Mouse (Mus musculus): ENCODE measurements around the gene Agap1. TPM values are rescaled to one million over a fixed set of nuclear protein-coding genes. Genes with fewer than 3 reads are reported as not detected.

Agap1 gene
- polyA plus RNA-seq, 1 experiment from 2014 or later, result 28.6 TPM

DNA sequence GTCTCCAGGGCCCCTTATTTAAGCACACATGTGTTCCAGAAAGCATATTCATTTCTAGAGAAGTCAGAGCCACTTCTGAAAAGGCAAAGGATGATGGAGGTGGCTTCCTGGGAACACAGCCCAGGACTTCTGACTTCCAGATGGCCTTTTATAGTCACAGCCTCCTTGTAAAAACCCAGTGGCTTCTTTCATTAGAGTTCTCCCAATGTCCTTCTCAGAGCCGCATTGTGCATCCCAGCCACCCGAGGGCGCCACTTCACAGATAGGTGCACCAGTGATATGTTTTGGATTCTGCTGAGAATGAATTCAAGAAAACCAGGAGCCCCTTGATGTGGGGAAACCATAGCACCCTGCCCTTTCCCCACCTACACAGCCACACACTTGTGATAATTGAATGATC is 404.6 kb downstream of the Agap1 start:
- no peaks in the 10 kb centered on the region for H3K27me3 ChIP-seq (replicated peaks; ENCODE audit: control insufficient read depth, insufficient read depth, low read length)
- DNase-seq (ENCODE audit: low spot score), result no peak
- no peak for ATAC-seq
- H3K4me3 ChIP-seq (ENCODE audit: low read depth, low read length), result no peak overlapping the region
- H3K9me3 ChIP-seq (replicated peaks; ENCODE audit: control insufficient read depth, low read length), result no peaks in the 10 kb centered on the region
- no peak overlapping the region for H3K9ac ChIP-seq (ENCODE audit: low read length)
- WGBS, result 30% methylated on average over 3 of the region's 3 CpGs
- 0 out of 2 replicates have a peak, but pooled peaks cover 7% of the 10 kb centered on the region for H3K4me1 ChIP-seq (ENCODE audit: control insufficient read depth, insufficient read depth, low read length)
- H3K27ac ChIP-seq (ENCODE audit: low read depth, low read length), result no peak overlapping the region
- H3K36me3 ChIP-seq (ENCODE audit: control insufficient read depth, insufficient read depth, low read length), result no peaks in the 10 kb centered on the region
- no peak overlapping the region for H3K4me2 ChIP-seq (ENCODE audit: low read length)

DNA sequence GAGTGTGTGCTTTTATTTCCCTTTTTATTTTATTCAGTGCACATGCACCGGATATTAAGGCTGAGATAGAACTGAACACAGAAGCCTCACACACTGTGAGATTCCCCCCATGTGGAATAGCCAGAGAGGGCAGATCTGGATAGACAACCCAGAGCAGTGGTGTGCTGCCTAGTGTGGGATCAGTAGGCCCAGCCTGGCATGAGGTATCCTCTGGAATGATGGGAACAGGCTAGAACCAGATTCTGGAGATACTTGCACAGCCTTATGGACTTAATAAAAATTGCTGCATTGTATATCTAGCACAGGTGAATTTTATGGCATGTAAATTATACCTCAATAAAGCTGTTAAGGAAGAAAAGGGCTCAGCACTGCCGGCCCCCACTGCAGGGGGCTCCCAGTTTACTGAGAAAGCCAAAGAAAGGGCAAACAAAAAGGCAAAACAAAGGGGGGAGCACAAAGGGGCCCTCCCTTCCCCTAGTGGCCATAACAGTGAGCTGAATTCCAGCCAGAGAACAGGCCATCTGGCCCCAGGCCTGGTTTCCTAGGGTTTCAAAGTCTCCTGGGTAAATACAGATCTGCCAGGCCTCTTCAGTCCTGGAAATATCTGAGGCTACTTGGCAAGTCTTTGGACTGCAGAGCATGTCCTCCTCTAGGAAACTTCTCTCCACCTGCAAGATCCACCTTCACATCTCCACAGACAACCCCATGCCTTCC is 405.6 kb downstream of the Agap1 start:
- H3K9me3 ChIP-seq (replicated peaks; ENCODE audit: control insufficient read depth, low read length), result no peaks in the 10 kb centered on the region
- H3K4me2 ChIP-seq (ENCODE audit: low read length), result no peak overlapping the region
- H3K36me3 ChIP-seq (ENCODE audit: control insufficient read depth, insufficient read depth, low read length), result no peaks in the 10 kb centered on the region
- H3K27ac ChIP-seq (ENCODE audit: low read depth, low read length), result no peak overlapping the region; the same call in 1 of the 2 replicates
- ATAC-seq (no peak), DNase-seq (ENCODE audit: low spot score) (peak; percentile 32)
- no peaks in the 10 kb centered on the region for H3K27me3 ChIP-seq (replicated peaks; ENCODE audit: control insufficient read depth, insufficient read depth, low read length)
- 34% methylated on average over 2 of the region's 2 CpGs for WGBS
- H3K4me3 ChIP-seq (ENCODE audit: low read depth, low read length), result no peak overlapping the region
- H3K4me1 ChIP-seq (ENCODE audit: control insufficient read depth, insufficient read depth, low read length), result 0 out of 2 replicates have a peak, but pooled peaks cover 7% of the 10 kb centered on the region
- H3K9ac ChIP-seq (ENCODE audit: low read length), result no peak overlapping the region

DNA sequence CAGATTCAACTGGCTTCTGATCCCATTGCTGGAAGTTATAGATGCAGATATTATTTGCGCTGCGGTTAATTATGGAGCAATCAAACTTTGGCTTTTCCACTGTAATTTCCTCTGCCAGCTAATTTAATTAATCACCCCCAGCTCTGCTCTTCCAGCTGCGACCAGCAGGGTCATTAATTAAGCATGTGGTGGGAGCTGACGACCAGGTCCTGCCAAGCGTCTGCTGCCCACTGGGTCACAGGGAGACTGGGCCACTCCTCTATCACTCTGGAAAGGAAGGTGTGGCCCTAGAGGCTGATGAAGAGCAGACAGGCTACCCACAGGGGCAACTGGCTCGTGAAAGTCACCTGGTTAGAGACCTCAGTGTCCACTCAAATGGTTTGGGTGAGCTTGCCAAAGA is 411.2 kb downstream of the Agap1 start:
- Histone ChIP-seq H3K9me3 (replicated peaks; ENCODE audit: control insufficient read depth, low read length) (no peaks in the 10 kb centered on the region), H3K4me2 (ENCODE audit: low read length) (no peak overlapping the region), H3K4me3 (ENCODE audit: low read depth, low read length) (no peak overlapping the region), H3K9ac (ENCODE audit: low read length) (no peak overlapping the region), H3K27ac (ENCODE audit: low read depth, low read length) (no peak overlapping the region), H3K36me3 (ENCODE audit: control insufficient read depth, insufficient read depth, low read length) (no peaks in the 10 kb centered on the region), H3K27me3 (replicated peaks; ENCODE audit: control insufficient read depth, insufficient read depth, low read length) (no peaks in the 10 kb centered on the region), H3K4me1 (ENCODE audit: control insufficient read depth, insufficient read depth, low read length) (peaks cover 5% of the 10 kb centered on the region)
- ATAC-seq (no peak), DNase-seq (ENCODE audit: low spot score) (peak; percentile 32)
- 45% methylated on average over 6 of the region's 6 CpGs for WGBS

DNA sequence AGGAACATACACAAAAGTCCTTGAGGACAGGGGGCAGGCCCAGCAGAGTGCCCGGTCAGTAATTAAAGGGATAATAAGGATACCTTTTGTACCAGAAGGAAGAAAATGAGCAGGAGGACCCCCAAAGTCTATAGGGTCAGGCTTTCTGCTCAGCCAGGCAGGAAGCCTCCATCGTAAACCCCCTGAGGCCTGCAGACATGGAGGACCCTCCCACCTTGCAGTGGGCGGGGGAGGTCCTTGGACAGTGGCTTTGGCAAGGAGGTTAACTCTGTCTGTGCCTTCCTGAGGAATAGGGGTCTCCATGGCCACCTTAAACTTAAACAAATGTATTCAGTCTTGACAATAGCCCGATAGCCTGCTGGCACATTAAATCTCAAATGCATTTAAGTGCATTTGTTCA is 413.2 kb downstream of the Agap1 start:
- ATAC-seq (no peak), DNase-seq (ENCODE audit: low spot score) (no peak)
- H3K27me3 ChIP-seq (replicated peaks; ENCODE audit: control insufficient read depth, insufficient read depth, low read length), result no peaks in the 10 kb centered on the region
- no peaks in the 10 kb centered on the region for H3K36me3 ChIP-seq (ENCODE audit: control insufficient read depth, insufficient read depth, low read length)
- peaks cover 6% of the 10 kb centered on the region for H3K4me1 ChIP-seq (ENCODE audit: control insufficient read depth, insufficient read depth, low read length)
- WGBS, result 38% methylated on average over 4 of the region's 4 CpGs
- no peak overlapping the region for H3K4me3 ChIP-seq (ENCODE audit: low read depth, low read length)
- no peak overlapping the region for H3K9ac ChIP-seq (ENCODE audit: low read length)
- H3K4me2 ChIP-seq (ENCODE audit: low read length), result no peak overlapping the region
- no peaks in the 10 kb centered on the region for H3K9me3 ChIP-seq (replicated peaks; ENCODE audit: control insufficient read depth, low read length)
- H3K27ac ChIP-seq (ENCODE audit: low read depth, low read length), result no peak overlapping the region

DNA sequence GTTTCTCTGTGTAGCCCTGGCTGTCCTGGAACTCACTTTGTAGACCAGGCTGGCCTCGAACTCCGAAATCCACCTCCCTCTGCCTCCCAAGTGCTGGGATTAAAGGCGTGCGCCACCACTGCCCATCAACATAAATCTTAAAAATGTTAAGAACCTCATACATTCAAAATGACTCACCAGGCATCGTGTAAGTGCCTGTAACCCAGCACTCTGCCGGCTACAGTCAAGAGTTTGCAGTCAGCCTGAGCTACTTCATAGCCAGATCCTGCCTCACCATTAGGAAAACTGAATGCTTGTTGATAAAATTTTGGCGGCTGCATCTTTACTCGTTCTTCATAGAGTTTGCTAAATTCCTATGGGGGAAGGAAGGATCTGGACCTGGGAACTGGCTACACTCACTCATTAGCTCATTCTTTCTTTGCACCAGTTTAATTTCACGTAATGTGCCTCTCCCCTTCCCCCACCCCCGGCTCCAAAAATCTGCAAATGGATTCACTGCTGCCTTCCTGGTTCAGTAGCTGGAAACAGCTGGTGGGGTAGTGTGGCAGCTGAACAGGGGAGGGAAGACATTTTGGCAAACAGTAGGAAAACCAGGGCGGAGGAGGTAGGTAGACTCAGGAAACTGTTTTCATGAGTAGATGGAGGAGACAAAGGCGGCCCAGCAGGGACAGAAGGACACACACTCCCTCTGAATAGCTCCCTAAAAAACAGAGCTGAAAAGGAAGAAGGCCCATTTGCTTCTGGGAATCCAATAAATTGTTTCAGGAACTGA is 415.7 kb downstream of the Agap1 start:
- Histone ChIP-seq H3K4me3 (ENCODE audit: low read depth, low read length) (no peak overlapping the region), H3K9ac (ENCODE audit: low read length) (no peak overlapping the region), H3K36me3 (ENCODE audit: control insufficient read depth, insufficient read depth, low read length) (0 out of 2 replicates have a peak, but pooled peaks cover 1% of the 10 kb centered on the region), H3K9me3 (replicated peaks; ENCODE audit: control insufficient read depth, low read length) (no peaks in the 10 kb centered on the region), H3K27me3 (replicated peaks; ENCODE audit: control insufficient read depth, insufficient read depth, low read length) (no peaks in the 10 kb centered on the region), H3K27ac (ENCODE audit: low read depth, low read length) (no peak overlapping the region), H3K4me1 (ENCODE audit: control insufficient read depth, insufficient read depth, low read length) (peaks cover 6% of the 10 kb centered on the region), H3K4me2 (ENCODE audit: low read length) (no peak overlapping the region)
- ATAC-seq (no peak), DNase-seq (ENCODE audit: low spot score) (no peak)
- 31% methylated on average over 12 of the region's 12 CpGs for WGBS

DNA sequence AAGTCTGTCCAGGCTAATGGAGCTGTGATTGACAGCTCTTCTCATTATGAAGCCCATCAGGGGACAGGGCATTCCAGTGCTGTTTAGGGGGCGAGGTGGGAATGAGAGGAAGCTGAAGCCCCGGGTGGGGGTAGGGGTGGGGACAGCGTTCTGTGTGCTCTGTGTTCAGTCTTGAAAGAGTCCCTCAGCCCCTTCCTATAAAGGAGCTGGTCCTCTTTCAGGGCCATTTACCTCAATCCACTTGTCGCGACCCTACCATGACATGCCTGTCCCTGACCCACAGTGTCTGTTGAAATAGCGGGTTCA is 416.3 kb downstream of the Agap1 start:
- Histone ChIP-seq H3K36me3 (ENCODE audit: control insufficient read depth, insufficient read depth, low read length) (0 out of 2 replicates have a peak, but pooled peaks cover 2% of the 10 kb centered on the region), H3K27ac (ENCODE audit: low read depth, low read length) (no peak overlapping the region), H3K4me3 (ENCODE audit: low read depth, low read length) (no peak overlapping the region), H3K9me3 (replicated peaks; ENCODE audit: control insufficient read depth, low read length) (no peaks in the 10 kb centered on the region), H3K4me2 (ENCODE audit: low read length) (no peak overlapping the region), H3K4me1 (ENCODE audit: control insufficient read depth, insufficient read depth, low read length) (peaks cover 6% of the 10 kb centered on the region), H3K9ac (ENCODE audit: low read length) (no peak overlapping the region), H3K27me3 (replicated peaks; ENCODE audit: control insufficient read depth, insufficient read depth, low read length) (no peaks in the 10 kb centered on the region)
- WGBS, result 16% methylated on average over 6 of the region's 6 CpGs
- ATAC-seq (0 out of 2 replicates have a peak, but pooled peaks have one; percentile 34), DNase-seq (ENCODE audit: low spot score) (no peak)

DNA sequence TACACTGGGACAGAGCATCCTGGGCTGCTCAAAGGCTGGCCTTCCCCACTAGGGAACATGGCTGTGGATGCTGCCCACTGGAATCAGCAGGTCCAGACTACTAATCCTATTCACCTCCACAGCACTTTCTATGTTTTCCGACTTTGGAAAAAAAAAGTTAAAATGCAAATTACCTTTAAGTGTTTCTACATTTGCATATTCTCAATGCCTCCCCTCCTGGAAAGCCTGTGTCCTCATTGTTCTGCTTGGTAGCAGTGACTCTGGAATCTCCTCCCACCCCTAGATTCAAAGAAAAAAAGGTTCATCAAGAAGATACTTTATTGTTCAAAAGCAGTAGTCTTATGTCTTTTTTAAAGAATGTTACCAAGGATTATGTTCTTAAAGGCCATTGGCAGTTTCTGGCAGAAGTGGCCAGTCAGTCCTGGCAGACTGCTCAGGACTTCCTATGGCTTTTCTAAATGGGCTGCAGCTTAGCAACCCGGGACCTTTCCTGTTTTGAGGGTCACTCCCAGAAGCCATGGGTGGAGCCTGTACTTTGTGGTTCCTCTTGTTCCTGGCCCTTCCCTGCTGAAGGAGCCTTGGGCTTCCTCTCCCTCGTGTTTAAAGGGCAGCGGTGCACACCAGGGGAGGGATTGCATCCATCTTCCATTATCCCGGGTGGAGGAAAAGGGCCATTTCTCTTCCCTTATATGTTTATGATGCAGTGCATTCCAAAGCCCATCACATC is 421.9 kb downstream of the Agap1 start:
- no peak overlapping the region for H3K9ac ChIP-seq (ENCODE audit: low read length)
- 7% methylated on average over 5 of the region's 5 CpGs for WGBS
- no peak overlapping the region for H3K27ac ChIP-seq (ENCODE audit: low read depth, low read length)
- H3K4me1 ChIP-seq (ENCODE audit: control insufficient read depth, insufficient read depth, low read length), result peaks cover 10% of the 10 kb centered on the region; the same call in 1 of the 2 replicates
- 0 out of 2 replicates have a peak, but pooled peaks cover 3% of the 10 kb centered on the region for H3K27me3 ChIP-seq (replicated peaks; ENCODE audit: control insufficient read depth, insufficient read depth, low read length)
- peak; percentile 43 for DNase-seq (ENCODE audit: low spot score)
- ATAC-seq, result peak; percentile 29; the same call in 1 of the 2 replicates
- 0 out of 2 replicates have a peak, but pooled peaks cover 2% of the 10 kb centered on the region for H3K36me3 ChIP-seq (ENCODE audit: control insufficient read depth, insufficient read depth, low read length)
- no peak overlapping the region for H3K4me2 ChIP-seq (ENCODE audit: low read length)
- H3K9me3 ChIP-seq (replicated peaks; ENCODE audit: control insufficient read depth, low read length), result no peaks in the 10 kb centered on the region
- H3K4me3 ChIP-seq (ENCODE audit: low read depth, low read length), result no peak overlapping the region

DNA sequence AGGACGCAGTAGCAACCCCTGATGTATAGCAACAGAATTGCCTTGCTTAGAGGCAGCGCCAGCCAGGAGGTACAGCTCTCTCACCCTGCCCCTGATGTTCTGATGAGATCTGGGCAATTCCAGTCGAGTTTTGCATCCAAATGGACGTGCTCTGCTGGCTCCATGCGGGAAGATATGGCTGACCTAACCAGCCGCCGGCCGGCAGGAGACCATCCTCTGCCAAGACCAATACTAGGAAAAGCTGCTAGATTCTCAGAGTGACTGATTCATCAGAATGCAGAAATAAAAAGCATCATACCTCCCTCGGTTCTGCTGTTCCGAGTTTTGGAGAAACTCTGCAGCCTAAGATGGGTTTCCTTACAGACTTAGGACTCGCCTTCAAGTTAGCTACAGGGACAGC is 423.9 kb downstream of the Agap1 start:
- H3K9me3 ChIP-seq (replicated peaks; ENCODE audit: control insufficient read depth, low read length), result no peaks in the 10 kb centered on the region
- H3K36me3 ChIP-seq (ENCODE audit: control insufficient read depth, insufficient read depth, low read length), result 0 out of 2 replicates have a peak, but pooled peaks cover 2% of the 10 kb centered on the region
- 0 out of 2 replicates have a peak, but pooled peaks cover 3% of the 10 kb centered on the region for H3K27me3 ChIP-seq (replicated peaks; ENCODE audit: control insufficient read depth, insufficient read depth, low read length)
- no peak overlapping the region for H3K4me2 ChIP-seq (ENCODE audit: low read length)
- 87% methylated on average over 11 of the region's 11 CpGs for WGBS
- ATAC-seq (no peak), DNase-seq (ENCODE audit: low spot score) (no peak)
- no peak overlapping the region for H3K27ac ChIP-seq (ENCODE audit: low read depth, low read length)
- no peak overlapping the region for H3K4me3 ChIP-seq (ENCODE audit: low read depth, low read length)
- peaks cover 10% of the 10 kb centered on the region; the same call in 1 of the 2 replicates for H3K4me1 ChIP-seq (ENCODE audit: control insufficient read depth, insufficient read depth, low read length)
- no peak overlapping the region for H3K9ac ChIP-seq (ENCODE audit: low read length)

All from forebrain, embryonic 14.5 days (tissue).